Mouse (Mus musculus) urinary bladder, adult 2 months (tissue): ENCODE measurements around the gene Gdpd1. TPM values are rescaled to one million over a fixed set of nuclear protein-coding genes. Genes with fewer than 3 reads are reported as not detected.
"Not testable (repeated sequence)": the region's sequence is repeated elsewhere in the genome, so short reads cannot be mapped to it uniquely, and the experiment has no call there.

Source experiments
- DNase-seq: peaks from one replicate; pipeline ENCODE4 v3.0.0; 2022; ENCODE audit warnings: low spot score
- polyA plus RNA-seq: library from polyadenylated mRNA; depleted of rRNA; stranded (reverse); fragments of >200 nt; gene quantifications from 2 replicates; pipeline ENCODE4 v1.2.3, GENCODE M21; 2012

Gene Gdpd1
- polyA plus RNA-seq, 1 experiment = 17.5 TPM

- no peak for DNase-seq
Observed at GRCm38 (mm10) chr11:87026096-87026875, 47.6 kb downstream of the Gdpd1 start.

GRCm38 (mm10) chr11:87025351-87025750 lies 48.5 kb downstream of the Gdpd1 start:
- DNase-seq = no peak

GRCm38 (mm10) chr11:87023240-87023639 lies 50.6 kb downstream of the Gdpd1 start:
- DNase-seq = not testable (repeated sequence)

GRCm38 (mm10) chr11:87022765-87023164 lies 51.1 kb downstream of the Gdpd1 start:
- no peak for DNase-seq

- DNase-seq = no peak
Observed at GRCm38 (mm10) chr11:87021551-87021950, 52.3 kb downstream of the Gdpd1 start.

GRCm38 (mm10) chr11:87020449-87020848 lies 53.4 kb downstream of the Gdpd1 start:
- DNase-seq = no peak

- DNase-seq = no peak
Observed at GRCm38 (mm10) chr11:87019431-87019830, 54.4 kb downstream of the Gdpd1 start.

GRCm38 (mm10) chr11:87018081-87018480 lies 55.8 kb downstream of the Gdpd1 start:
- DNase-seq = no peak

GRCm38 (mm10) chr11:87015691-87016090 lies 58.2 kb downstream of the Gdpd1 start:
- DNase-seq = no peak

- DNase-seq = no peak
Observed at GRCm38 (mm10) chr11:87010476-87010875, 63.4 kb downstream of the Gdpd1 start.

- DNase-seq = no peak
Observed at GRCm38 (mm10) chr11:87007371-87007770, 66.5 kb downstream of the Gdpd1 start.

GRCm38 (mm10) chr11:87004960-87005755 lies 68.7 kb downstream of the Gdpd1 start:
- no peak for DNase-seq

GRCm38 (mm10) chr11:87002078-87002829 lies 71.6 kb downstream of the Gdpd1 start:
- DNase-seq = no peak

GRCm38 (mm10) chr11:87001217-87001616 lies 72.6 kb downstream of the Gdpd1 start:
- no peak for DNase-seq

GRCm38 (mm10) chr11:86996266-86996665 lies 77.6 kb downstream of the Gdpd1 start:
- no peak for DNase-seq

- no peak for DNase-seq
Observed at GRCm38 (mm10) chr11:86995625-86996221, 78.1 kb downstream of the Gdpd1 start.

GRCm38 (mm10) chr11:86994791-86995624 lies 78.9 kb downstream of the Gdpd1 start:
- DNase-seq = no peak

- no peak for DNase-seq
Observed at GRCm38 (mm10) chr11:86994330-86994729, 79.5 kb downstream of the Gdpd1 start.

GRCm38 (mm10) chr11:86993041-86994037 lies 80.5 kb downstream of the Gdpd1 start, which contains the start of gene Ypel2:
Gene Ypel2, minus strand, starts transcription at chr11:86993707.
- DNase-seq = peak; percentile 92
